Mouse (Mus musculus): ENCODE data around the gene Klhl33. TPM values are rescaled to one million over a fixed set of nuclear protein-coding genes. Genes with fewer than 3 reads are reported as not detected.
A peak's percentile ranks its signal among the peaks of the same experiment; 100 is the strongest.
"Not testable (repeated sequence)": the region's sequence is repeated elsewhere in the genome, so short reads cannot be mapped to it uniquely, and the experiment has no call there.

The Klhl33 gene
- 0.36 and 0.50 TPM in 2 replicates for polyA plus RNA-seq (2015; fragmentation: Nextera tagmentation; extraction: Ambion mirVana)

DNA sequence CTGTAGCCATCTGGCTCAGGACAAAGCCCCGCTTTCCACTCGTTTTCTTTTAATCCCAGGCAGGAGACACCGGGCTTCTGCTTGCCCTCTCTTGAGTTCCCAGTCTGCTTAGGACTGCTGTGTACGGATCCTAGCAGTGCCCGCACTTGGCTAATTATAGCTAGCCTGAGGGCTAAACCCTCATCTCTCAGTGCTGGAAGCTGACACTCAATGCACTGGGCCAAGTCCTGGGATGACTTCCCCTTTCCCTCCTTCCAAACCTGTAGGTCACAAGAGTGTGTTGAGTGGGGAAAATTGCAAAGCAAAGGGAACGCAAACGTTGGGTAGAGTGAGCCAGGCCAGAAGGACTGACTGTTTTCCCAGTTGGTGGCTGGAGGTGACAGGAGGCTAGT, at the start of gene Klhl33:
Klhl33 (minus strand) TSS at position 134 of the 392 bp plus-strand sequence.
- Histone ChIP-seq H3K4me3 (peak within 1 kb of the TSS; percentile 36), H3K9me3 (no peaks in the 10 kb centered on the region), H3K4me2 (peak within 1 kb of the TSS; percentile 70), H3K27me3 (peaks cover 5% of the 10 kb centered on the region), H3K4me1 (peaks cover 19% of the 10 kb centered on the region), H3K36me3 (no peaks in the 10 kb centered on the region), H3K27ac (no peak within 1 kb of the TSS), H3K9ac (peak within 1 kb of the TSS; percentile 28)
- no peak for ATAC-seq (ENCODE audit: borderline replicate concordance, extremely low read depth, low FRiP score, low TSS enrichment)
- WGBS: 49% methylated on average over 7 of the region's 7 CpGs

DNA sequence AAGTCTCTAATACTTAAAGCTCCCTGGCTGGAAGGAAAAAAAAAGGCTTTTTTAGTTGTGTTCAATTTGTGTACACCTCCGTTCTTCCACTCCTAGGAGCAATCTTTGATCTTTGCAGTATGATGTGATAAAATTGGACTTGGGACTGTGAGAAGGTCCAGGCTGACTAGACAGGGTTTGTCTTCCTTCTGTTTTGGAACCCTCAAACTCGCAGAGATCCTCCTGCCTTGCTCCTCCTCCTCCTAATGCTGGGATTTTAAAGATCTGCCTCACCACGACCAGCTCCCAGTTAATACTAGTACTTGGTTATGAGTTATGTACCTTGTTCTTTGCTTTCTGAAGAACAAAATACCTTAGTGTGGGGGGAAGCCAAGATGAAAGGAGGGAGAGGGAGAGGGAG, 48.2 kb upstream of the Klhl33 start:
- not testable (repeated sequence) for ATAC-seq (ENCODE audit: borderline replicate concordance, extremely low read depth, low FRiP score, low TSS enrichment); H3K36me3 ChIP-seq; H3K4me1 ChIP-seq; H3K27me3 ChIP-seq; H3K27ac ChIP-seq; H3K9me3 ChIP-seq
- Histone ChIP-seq H3K4me2 (peak overlapping the region; percentile 63), H3K9ac (peak overlapping the region; percentile 48; the same call in 1 of the 2 replicates), H3K4me3 (peak overlapping the region; percentile 57)
- 17% methylated on average over 3 of the region's 3 CpGs for WGBS

DNA sequence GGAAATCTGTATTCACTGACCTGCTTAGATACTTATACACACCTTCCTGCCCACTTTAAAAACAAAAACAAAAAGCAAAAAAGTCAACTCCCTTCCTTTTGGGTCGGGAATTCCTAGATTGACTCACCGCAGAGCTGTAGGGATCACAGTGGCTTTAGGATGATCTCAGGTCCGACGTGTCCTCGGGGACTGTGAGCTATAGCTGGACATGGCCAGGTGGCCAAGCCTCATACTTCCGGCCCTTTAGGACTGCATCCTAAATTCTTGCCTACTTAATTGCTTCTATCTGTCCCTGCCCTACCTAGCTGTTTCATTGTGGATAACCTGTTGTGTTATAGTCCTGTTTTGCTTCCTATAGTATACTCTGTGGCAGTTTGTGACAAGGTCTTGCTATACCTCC, 47.8 kb upstream of the Klhl33 start:
- peak overlapping the region; percentile 57 for H3K4me3 ChIP-seq
- not testable (repeated sequence) for H3K27me3 ChIP-seq; H3K4me1 ChIP-seq; H3K9me3 ChIP-seq; ATAC-seq (ENCODE audit: borderline replicate concordance, extremely low read depth, low FRiP score, low TSS enrichment); H3K36me3 ChIP-seq
- H3K9ac ChIP-seq: peak overlapping the region; percentile 48
- H3K27ac ChIP-seq: peak overlapping the region; percentile 97
- WGBS: 14% methylated on average over 6 of the region's 6 CpGs
- H3K4me2 ChIP-seq: peak overlapping the region; percentile 63

DNA sequence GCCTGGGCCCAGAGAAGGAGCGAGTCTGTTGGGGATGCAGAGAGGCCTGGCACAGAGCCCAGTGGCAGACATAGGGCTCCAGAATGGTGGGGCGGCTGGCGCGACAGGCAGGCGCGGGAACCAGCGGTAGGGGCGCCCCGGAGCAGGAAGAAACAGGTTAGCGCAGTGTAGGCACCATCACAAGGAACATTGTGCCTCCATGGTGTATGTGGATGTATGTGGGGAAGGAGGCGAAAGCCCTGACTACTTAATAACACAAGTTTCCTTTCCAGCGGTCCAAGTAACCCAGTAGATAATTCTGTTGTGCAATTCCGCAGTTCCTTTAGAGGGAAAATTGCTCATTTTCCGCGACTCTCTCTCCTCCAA, 47.3 kb upstream of the Klhl33 start:
- WGBS: under 1% methylated on average over 15 of the region's 15 CpGs
- H3K27ac ChIP-seq: peak overlapping the region; percentile 97
- not testable (repeated sequence) for H3K36me3 ChIP-seq, H3K27me3 ChIP-seq, H3K4me1 ChIP-seq, H3K9me3 ChIP-seq
- peak overlapping the region; percentile 63 for H3K4me2 ChIP-seq
- peak overlapping the region; percentile 48 for H3K9ac ChIP-seq
- ATAC-seq (ENCODE audit: borderline replicate concordance, extremely low read depth, low FRiP score, low TSS enrichment): peak; percentile 95
- peak overlapping the region; percentile 57 for H3K4me3 ChIP-seq

DNA sequence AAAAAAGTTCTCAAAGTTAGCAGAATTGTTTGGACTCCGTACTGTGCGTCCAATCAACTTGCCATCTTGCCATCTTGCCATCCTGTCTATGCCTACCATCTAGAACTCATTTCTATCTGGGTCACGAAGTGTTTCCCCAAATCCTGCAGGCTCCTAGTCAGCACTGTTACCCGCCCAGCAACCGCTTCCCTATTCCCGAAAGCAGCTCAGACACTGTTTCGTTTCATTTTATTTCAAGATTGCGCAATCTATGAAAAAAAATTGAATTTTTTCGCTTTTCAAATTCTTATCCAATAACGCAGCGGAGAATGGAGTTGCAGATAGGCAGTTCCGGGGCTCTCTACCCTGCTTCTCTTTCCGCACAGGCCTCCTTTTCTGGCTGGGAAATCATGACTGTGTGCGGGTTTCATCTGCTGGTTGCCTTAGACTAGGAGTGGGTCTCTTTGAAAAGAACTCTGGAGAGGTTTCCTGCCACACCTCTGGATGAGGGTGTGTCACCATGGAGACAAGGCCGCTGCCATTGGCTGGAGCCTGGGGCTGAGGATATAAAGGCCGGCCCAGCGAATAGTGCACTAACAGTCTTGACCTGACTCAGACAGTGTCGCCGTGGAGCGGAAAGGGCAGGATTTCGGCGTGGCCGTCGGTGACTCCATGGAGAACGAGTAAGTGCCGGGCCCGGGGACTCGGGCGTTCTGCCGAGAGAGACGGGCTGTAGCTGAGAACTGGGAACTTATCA, 46.8 kb upstream of the Klhl33 start, which contains the start of gene Gm49342:
Gm49342 (plus strand) TSS at position 586 of the 736 bp plus-strand sequence.
- WGBS: 10% methylated on average over 31 of the region's 31 CpGs
- H3K27me3 ChIP-seq: no peaks in the 10 kb centered on the region
- H3K27ac ChIP-seq: peak within 1 kb of the TSS; percentile 97
- peak; percentile 99 for ATAC-seq (ENCODE audit: borderline replicate concordance, extremely low read depth, low FRiP score, low TSS enrichment)
- H3K4me2 ChIP-seq: peak within 1 kb of the TSS; percentile 63
- 0 out of 2 replicates have a peak, but pooled peaks cover 6% of the 10 kb centered on the region for H3K4me1 ChIP-seq
- H3K9me3 ChIP-seq: no peaks in the 10 kb centered on the region
- peak within 1 kb of the TSS; percentile 48 for H3K9ac ChIP-seq
- H3K4me3 ChIP-seq: peak within 1 kb of the TSS; percentile 57
- 0 out of 2 replicates have a peak, but pooled peaks cover 3% of the 10 kb centered on the region for H3K36me3 ChIP-seq

DNA sequence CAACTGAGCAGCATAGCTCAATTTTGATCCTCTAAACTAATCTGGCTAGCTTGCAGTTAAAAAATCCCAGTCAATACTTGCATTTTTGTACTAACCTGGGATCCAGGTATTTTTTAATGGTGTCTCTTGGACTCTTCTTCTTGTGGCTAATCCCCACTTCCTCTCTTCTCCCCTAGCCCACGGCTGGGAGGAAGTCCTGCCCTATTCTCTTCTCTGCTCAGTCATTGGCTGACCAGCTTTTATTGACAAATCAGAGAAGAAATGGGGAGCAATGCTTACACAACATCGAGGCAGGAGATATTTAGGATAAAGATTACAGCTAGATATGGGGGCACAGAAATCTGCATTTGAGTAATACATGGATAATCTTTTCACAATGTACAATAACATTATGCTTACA, 41.6 kb upstream of the Klhl33 start:
- 26% methylated on average over 2 of the region's 2 CpGs for WGBS
- Histone ChIP-seq H3K36me3 (no peaks in the 10 kb centered on the region), H3K4me2 (no peak overlapping the region), H3K27ac (no peak overlapping the region), H3K4me3 (no peak overlapping the region), H3K27me3 (peaks cover 7% of the 10 kb centered on the region; the same call in 1 of the 2 replicates), H3K9me3 (no peaks in the 10 kb centered on the region), H3K9ac (no peak overlapping the region), H3K4me1 (no peaks in the 10 kb centered on the region)
- no peak for ATAC-seq (ENCODE audit: borderline replicate concordance, extremely low read depth, low FRiP score, low TSS enrichment)

DNA sequence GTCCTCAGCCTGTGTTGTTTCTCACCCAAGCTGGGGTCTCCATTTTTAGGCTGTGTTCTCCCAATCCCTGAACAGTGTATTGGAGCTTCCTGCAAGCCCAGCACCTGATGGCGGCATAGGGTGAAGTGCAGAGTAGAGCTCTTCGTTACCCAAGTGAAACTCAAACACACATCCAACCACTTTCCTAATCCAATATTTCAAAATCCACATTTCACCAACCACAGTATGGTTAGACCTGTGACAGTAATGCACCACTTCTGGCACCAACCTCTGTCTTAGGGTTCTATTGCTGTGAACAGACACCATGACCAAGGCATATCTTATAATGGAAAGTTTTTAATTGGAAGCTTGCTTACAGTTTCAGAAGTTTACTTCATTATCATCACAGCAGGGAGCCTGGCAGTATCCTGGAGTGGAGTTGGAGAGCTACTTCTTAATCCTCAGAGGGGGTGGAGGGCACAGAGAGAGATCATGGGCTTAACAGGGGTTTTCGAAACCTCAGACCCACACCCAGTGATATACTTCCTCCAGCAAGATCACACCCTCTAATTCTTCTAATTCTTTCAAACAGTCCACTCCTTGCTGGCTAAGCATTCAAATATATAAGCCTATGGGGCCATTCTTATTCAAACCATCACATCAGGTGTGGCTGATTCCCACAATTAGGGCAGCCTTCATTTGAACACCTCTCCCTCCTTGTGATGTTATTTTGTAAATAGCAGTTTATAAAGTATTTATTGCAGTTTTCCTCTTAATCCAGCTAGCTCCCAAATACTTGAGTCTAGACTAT, 41.0 kb upstream of the Klhl33 start:
- Histone ChIP-seq H3K4me3 (no peak overlapping the region), H3K4me1 (no peaks in the 10 kb centered on the region), H3K27ac (no peak overlapping the region), H3K9me3 (no peaks in the 10 kb centered on the region), H3K4me2 (no peak overlapping the region), H3K27me3 (peaks cover 7% of the 10 kb centered on the region; the same call in 1 of the 2 replicates), H3K9ac (no peak overlapping the region), H3K36me3 (no peaks in the 10 kb centered on the region)
- no peak for ATAC-seq (ENCODE audit: borderline replicate concordance, extremely low read depth, low FRiP score, low TSS enrichment)
- 74% methylated on average over 3 of the region's 3 CpGs for WGBS

DNA sequence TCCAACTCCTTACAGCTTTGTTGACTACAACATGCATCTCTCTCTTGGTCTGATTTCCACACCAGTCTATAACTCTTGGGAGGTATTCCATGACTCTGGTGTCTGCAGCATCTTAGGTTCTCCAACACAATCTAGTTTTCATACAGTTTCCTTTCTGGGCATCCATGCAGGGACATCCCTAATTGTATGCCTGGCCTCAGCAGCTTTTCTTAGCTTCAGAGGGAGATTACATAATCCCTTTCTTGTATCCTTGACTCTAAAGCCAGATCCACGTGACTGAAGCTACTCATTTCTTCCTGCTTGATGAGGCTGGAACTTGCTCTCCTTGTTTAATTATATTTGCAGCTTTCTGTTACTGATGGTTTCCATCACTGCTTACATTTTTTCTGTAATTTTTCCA, 39.3 kb upstream of the Klhl33 start:
- WGBS: 34% methylated on average over 1 of the region's 1 CpGs

DNA sequence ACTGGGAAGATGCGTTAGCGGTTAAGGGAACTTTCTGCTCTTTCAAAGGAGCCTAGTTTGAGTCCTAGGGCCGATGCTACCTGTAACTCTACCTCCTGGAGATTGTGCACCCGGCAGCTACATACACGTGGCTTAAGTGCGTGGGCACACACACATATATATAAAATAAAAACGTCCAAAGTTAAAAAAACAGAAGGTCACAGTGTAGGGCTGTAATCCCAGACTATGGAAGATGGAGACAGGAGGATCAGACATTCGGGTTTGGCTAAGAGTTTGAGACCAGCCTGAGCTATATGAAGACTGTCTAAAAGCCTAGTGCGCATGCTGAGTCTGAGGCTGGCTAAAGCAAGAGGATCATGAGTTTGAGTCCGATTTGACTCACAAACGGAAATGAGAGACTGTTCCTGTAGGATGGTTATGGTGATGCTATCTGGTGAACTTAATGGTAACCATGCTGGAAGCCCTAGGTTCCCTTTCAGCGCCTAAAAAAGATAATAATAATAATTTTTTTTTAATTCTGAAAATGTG, 34.2 kb upstream of the Klhl33 start:
- Histone ChIP-seq H3K27ac (peak overlapping the region; percentile 90), H3K4me2 (peak overlapping the region; percentile 71), H3K9ac (peak overlapping the region; percentile 36), H3K4me3 (peak overlapping the region; percentile 99), H3K4me1 (peaks cover 23% of the 10 kb centered on the region), H3K9me3 (no peaks in the 10 kb centered on the region), H3K36me3 (peaks cover 29% of the 10 kb centered on the region), H3K27me3 (no peaks in the 10 kb centered on the region)
- WGBS: 10% methylated on average over 12 of the region's 12 CpGs
- ATAC-seq (ENCODE audit: borderline replicate concordance, extremely low read depth, low FRiP score, low TSS enrichment): no peak

More for the DNA sequence above, 39.3 kb upstream of the Klhl33 start:
- no peak for ATAC-seq (ENCODE audit: borderline replicate concordance, extremely low read depth, low FRiP score, low TSS enrichment)
- no peak overlapping the region for H3K4me2 ChIP-seq
- H3K27me3 ChIP-seq: peaks cover 7% of the 10 kb centered on the region; the same call in 1 of the 2 replicates
- no peak overlapping the region for H3K9ac ChIP-seq
- H3K27ac ChIP-seq: no peak overlapping the region
- peaks cover 6% of the 10 kb centered on the region; the same call in 1 of the 2 replicates for H3K4me1 ChIP-seq
- no peaks in the 10 kb centered on the region for H3K36me3 ChIP-seq
- H3K9me3 ChIP-seq: no peaks in the 10 kb centered on the region
- H3K4me3 ChIP-seq: no peak overlapping the region

DNA sequence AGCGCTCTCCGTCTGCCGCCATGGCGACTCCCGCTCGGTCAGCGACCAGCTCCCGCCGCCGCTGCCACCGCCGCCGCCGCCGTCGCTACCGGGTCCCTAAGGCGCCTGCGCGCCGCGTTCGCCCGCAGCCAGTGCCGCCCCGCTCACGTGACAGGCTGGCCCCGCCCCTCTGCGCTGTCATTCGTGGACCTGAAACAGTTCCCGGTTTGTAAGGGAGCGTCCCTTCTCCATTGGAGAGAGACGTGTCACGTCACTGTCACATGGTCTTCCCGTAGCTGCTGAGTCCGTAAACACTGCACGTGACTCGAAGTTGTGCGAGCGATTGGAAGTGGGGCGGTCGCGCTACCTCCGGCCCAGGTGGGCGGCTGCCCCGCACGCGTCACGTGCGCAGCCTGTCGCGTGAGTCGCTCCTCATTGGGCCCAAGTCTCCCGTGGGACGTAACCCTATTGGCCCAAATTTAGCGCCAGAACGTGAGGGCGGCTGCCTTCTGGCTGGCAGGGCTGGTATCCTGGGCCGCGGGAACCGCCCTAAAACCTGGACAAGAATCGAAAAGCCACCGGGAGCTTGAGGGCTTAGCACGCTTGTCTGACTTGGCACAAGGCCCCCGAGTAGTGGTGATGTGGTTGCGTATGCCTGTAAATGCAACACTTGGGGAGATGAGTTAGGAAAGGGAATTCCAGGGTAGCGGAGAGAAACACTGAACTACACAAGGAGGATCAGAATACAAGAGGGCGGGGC, 33.6 kb upstream of the Klhl33 start, which contains the start of the genes Pip4p1 and Pnp:
Pip4p1 (minus strand) TSS at position 103 of the 739 bp plus-strand sequence.
Pnp (plus strand) TSS at position 329 of the 739 bp plus-strand sequence.
- under 1% methylated on average over 62 of the region's 68 CpGs for WGBS
- H3K36me3 ChIP-seq: peaks cover 35% of the 10 kb centered on the region

DNA sequence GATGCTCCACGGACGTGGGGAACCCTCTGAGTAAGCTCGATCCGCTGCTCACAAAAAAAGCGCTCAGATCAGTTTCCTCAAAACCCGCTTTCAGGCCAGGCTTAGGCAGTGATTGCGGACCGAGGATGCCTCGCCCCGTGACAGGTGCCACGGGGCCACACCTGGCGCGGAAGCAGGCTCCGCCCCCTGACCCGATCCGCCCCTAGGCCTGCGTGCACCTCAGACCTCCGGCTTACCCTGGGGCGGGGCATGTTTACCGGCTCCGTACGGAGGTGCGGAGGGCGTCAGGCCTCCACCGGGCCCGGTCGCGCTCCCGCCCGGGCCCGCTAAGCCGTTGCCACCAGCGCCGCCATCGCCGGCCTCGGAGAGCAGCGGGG, 33.1 kb upstream of the Klhl33 start:
- under 1% methylated on average over 38 of the region's 38 CpGs for WGBS
- H3K4me2 ChIP-seq: peak overlapping the region; percentile 84
- H3K4me1 ChIP-seq: peaks cover 32% of the 10 kb centered on the region
- H3K9me3 ChIP-seq: no peaks in the 10 kb centered on the region
- H3K27me3 ChIP-seq: no peaks in the 10 kb centered on the region
- peak overlapping the region; percentile 97 for H3K9ac ChIP-seq
- peak overlapping the region; percentile 90 for H3K27ac ChIP-seq
- H3K36me3 ChIP-seq: peaks cover 35% of the 10 kb centered on the region
- H3K4me3 ChIP-seq: peak overlapping the region; percentile 99
- ATAC-seq (ENCODE audit: borderline replicate concordance, extremely low read depth, low FRiP score, low TSS enrichment): peak; percentile 50

More for the DNA sequence above, 33.6 kb upstream of the Klhl33 start, which contains the start of the genes Pip4p1 and Pnp:
- Histone ChIP-seq H3K4me1 (peaks cover 29% of the 10 kb centered on the region), H3K27me3 (no peaks in the 10 kb centered on the region), H3K27ac (peak within 1 kb of the TSS; percentile 90), H3K9me3 (no peaks in the 10 kb centered on the region), H3K4me2 (peak within 1 kb of the TSS; percentile 84), H3K9ac (peak within 1 kb of the TSS; percentile 97), H3K4me3 (peak within 1 kb of the TSS; percentile 99)
- ATAC-seq (ENCODE audit: borderline replicate concordance, extremely low read depth, low FRiP score, low TSS enrichment): peak; percentile 99
